Mouse (Mus musculus): ENCODE measurements at regions not wholly inside any gene's neighbourhood (a gene's known extent, or its start where the extent isn't known, plus 50 kb on each side); places are given as distances from the start of the nearest gene placed in this dataset.

- TF ChIP-seq CTCF (IDR thresholded peaks at IDR 0.05; ENCODE audit: borderline replicate concordance, insufficient read depth, low read depth, low read length), result no peak
- no peak for TF ChIP-seq POLR2A (IDR thresholded peaks at IDR 0.05; ENCODE audit: borderline replicate concordance, insufficient read depth, low read length)
Observed at GRCm38 (mm10) chr12:7754861-7755260, 222.6 kb upstream of the Apob start.

All from cerebellum, adult 2 months (tissue).